8 mouse cellular contexts compared by ENCODE assay signal in the genomic region with DNA sequence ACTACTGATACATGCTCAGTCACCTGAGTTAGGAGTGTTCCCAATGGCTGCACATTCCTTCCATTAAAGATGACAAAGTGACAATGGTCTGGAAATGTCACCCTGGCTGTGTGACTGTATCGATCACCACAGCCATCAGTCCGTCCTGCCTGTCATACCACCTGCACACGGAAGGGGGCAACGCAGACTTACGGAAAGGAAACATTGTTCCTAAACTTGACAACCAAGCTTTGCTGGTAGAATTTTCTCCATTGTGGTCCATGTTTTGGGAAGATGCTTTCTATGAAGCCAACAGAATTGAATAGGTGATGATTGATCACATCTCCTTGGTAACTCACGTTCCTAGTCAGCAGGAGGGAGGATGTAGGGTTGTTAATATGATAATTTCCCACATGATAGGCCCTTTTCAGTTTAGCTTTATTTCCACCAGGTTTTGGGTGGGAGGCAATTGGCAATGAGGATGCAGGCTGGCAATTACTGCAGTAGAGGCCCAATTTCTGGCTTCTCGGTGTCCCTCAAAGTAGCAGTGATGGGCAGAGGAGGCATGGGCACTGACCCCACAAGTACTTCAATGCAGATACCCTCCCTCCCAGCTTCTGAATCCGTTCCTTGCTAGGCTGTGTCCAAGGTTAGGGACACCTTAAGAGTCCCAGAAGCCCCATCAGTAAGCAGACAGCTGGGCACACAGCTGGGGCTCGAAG. TPM values are rescaled to one million over a fixed set of nuclear protein-coding genes. Genes with fewer than 3 reads are reported as not detected.
DNase-seq lines count a peak whose midpoint lies in the region; ATAC-seq and TF ChIP-seq lines count a peak whose summit lies in the region.
"Had no signal": no experiment of that assay in that cellular context is flagged by ENCODE, and none has a peak within 500 bp of the region (broad histone marks: within the 10 kb centered on the region; RNA-seq: fewer than 3 reads in every experiment).

No protein-coding gene starts in this region.

- TF ChIP-seq POLR2A in ES-Bruce4 (IDR thresholded peaks at IDR 0.05; ENCODE audit: insufficient read depth, low read length) = no peak

- DNase-seq in CD4-positive helper T cell, adult 2 months (ENCODE audit: low read depth, low spot score) = peak; percentile 82
- DNase-seq in cerebellum, adult 9-11 months = peak; percentile 82
- DNase-seq in heart, postnatal 0 days (ENCODE audit: low spot score) = peak; percentile 53
- DNase-seq in layer of hippocampus, postnatal 14 days (ENCODE audit: low spot score in 2 of 2) = peak; percentile 74 to 88
- peak; percentile 70 to 81 for DNase-seq in spleen, adult 18-20 months

- H3K4me3 ChIP-seq in ES-Bruce4 (ENCODE audit: low read depth, low read length) = no peak overlapping the region
- H3K4me3 ChIP-seq in heart, postnatal 0 days (ENCODE audit: low read depth, low read length) = no peak overlapping the region

- ATAC-seq in heart, postnatal 0 days (ENCODE audit: insufficient read depth, low read depth) = no peak
- peak; percentile 65; the same call in 1 of the 2 replicates for ATAC-seq in megakaryocyte-erythroid progenitor cell, adult 5-6 weeks (replicated peaks; ENCODE audit: low FRiP score, low TSS enrichment, poor library complexity, severe bottlenecking)

- H3K4me2 ChIP-seq in heart, postnatal 0 days (ENCODE audit: low read depth, low read length) = no peak overlapping the region

- H3K27ac ChIP-seq in ES-Bruce4 (ENCODE audit: insufficient read depth, low read length) = no peak overlapping the region
- no peak overlapping the region for H3K27ac ChIP-seq in heart, postnatal 0 days (ENCODE audit: low read depth)

- peak; percentile 95 for TF ChIP-seq CTCF in ES-Bruce4 (IDR thresholded peaks at IDR 0.05; ENCODE audit: low read depth, low read length)
- peak; percentile 96 for TF ChIP-seq CTCF in heart, postnatal 0 days (IDR thresholded peaks at IDR 0.05; ENCODE audit: low read depth)

- no peak overlapping the region for H3K9ac ChIP-seq in ES-Bruce4 (ENCODE audit: low read depth, poor library complexity, severe bottlenecking)
- H3K9ac ChIP-seq in heart, postnatal 0 days (replicated peaks; ENCODE audit: low read depth, low read length) = no peak overlapping the region

- WGBS in heart, postnatal 0 days = 21% methylated on average over 9 of the region's 9 CpGs

- no peaks in the 10 kb centered on the region for H3K4me1 ChIP-seq in ES-Bruce4 (ENCODE audit: control insufficient read depth, insufficient read depth, low read length)
- 0 out of 2 replicates have a peak, but pooled peaks cover 7% of the 10 kb centered on the region for H3K4me1 ChIP-seq in heart, postnatal 0 days (ENCODE audit: control insufficient read depth, insufficient read depth)

- H3K36me3 ChIP-seq in ES-Bruce4 (ENCODE audit: control insufficient read depth, insufficient read depth, low read length, poor library complexity, severe bottlenecking) = no peaks in the 10 kb centered on the region
- no peaks in the 10 kb centered on the region for H3K36me3 ChIP-seq in heart, postnatal 0 days (replicated peaks; ENCODE audit: control insufficient read depth, insufficient read depth, low read length)

- no peaks in the 10 kb centered on the region for H3K9me3 ChIP-seq in ES-Bruce4 (replicated peaks; ENCODE audit: control insufficient read depth, insufficient read depth, low read length, poor library complexity, severe bottlenecking)
- H3K9me3 ChIP-seq in heart, postnatal 0 days (replicated peaks; ENCODE audit: control insufficient read depth, low read length) = no peaks in the 10 kb centered on the region

- no peak for TF ChIP-seq EP300 in ES-Bruce4 (IDR thresholded peaks at IDR 0.05; ENCODE audit: insufficient read depth, low read depth, low read length)
- TF ChIP-seq EP300 in heart, postnatal 0 days (IDR thresholded peaks at IDR 0.05; ENCODE audit: low read depth) = no peak

- H3K27me3 ChIP-seq in ES-Bruce4 (ENCODE audit: control insufficient read depth, insufficient read depth, low read length, poor library complexity, severe bottlenecking) = peaks cover 9% of the 10 kb centered on the region
- H3K27me3 ChIP-seq in heart, postnatal 0 days (ENCODE audit: control insufficient read depth, insufficient read depth, low read length) = peaks cover 26% of the 10 kb centered on the region

RNA-seq across cellular contexts. Expression of gene Fmnl1, which starts 2.1 kb away (rescaled TPM):
- 1.7 and 4.9 TPM in 2 replicates for polyA plus RNA-seq in ES-Bruce4 (2011; ENCODE audit: insufficient read depth, insufficient read length, low read depth, missing spikeins)
- total RNA-seq in heart, postnatal 0 days (2014; rRNA removed; ENCODE audit: low replicate concordance) = 2.2 and 3.4 TPM in 2 replicates
- 0.91 and 1.1 TPM in 2 replicates for polyA plus RNA-seq in heart, postnatal 0 days (2015; fragmentation: Nextera tagmentation; extraction: Ambion mirVana)
- 100 to 1,000 TPM; 120 to 128 TPM for total RNA-seq in layer of hippocampus, postnatal 14 days (2021)
- 32.2 and 35.9 TPM in 2 replicates for total RNA-seq in megakaryocyte-erythroid progenitor cell, adult 5-6 weeks (2014; fragmentation: Nextera tagmentation)
- 7.4 and 9.7 TPM in 2 replicates for total RNA-seq in megakaryocyte-erythroid progenitor cell, adult 5-6 weeks (2017)

RNA-seq across cellular contexts. Expression of gene Hexim2, which starts 36.6 kb away (rescaled TPM):
- 1.7 and 4.5 TPM in 2 replicates for polyA plus RNA-seq in ES-Bruce4 (2011; ENCODE audit: insufficient read depth, insufficient read length, low read depth, missing spikeins)
- 1.6 and 1.7 TPM in 2 replicates for total RNA-seq in heart, postnatal 0 days (2014; rRNA removed; ENCODE audit: low replicate concordance)
- 4.2 and 4.9 TPM in 2 replicates for polyA plus RNA-seq in heart, postnatal 0 days (2015; fragmentation: Nextera tagmentation; extraction: Ambion mirVana)
- 10 to 100 TPM; 11.2 to 16.1 TPM for total RNA-seq in layer of hippocampus, postnatal 14 days (2021)
- total RNA-seq in megakaryocyte-erythroid progenitor cell, adult 5-6 weeks (2014; fragmentation: Nextera tagmentation) = 4.1 and 12.1 TPM in 2 replicates
- 1.6 and 7.8 TPM in 2 replicates for total RNA-seq in megakaryocyte-erythroid progenitor cell, adult 5-6 weeks (2017)

RNA-seq across cellular contexts. Expression of gene 1700023F06Rik, which starts 39.5 kb away (rescaled TPM):
- polyA plus RNA-seq in ES-Bruce4 (2011; ENCODE audit: insufficient read depth, insufficient read length, low read depth, missing spikeins) = 2.0 and 2.2 TPM in 2 replicates
- total RNA-seq in heart, postnatal 0 days (2014; rRNA removed; ENCODE audit: low replicate concordance) = not detected in 2 replicates
- polyA plus RNA-seq in heart, postnatal 0 days (2015; fragmentation: Nextera tagmentation; extraction: Ambion mirVana) = 0.10 TPM in 1 of 2 replicates, not detected in the other
- total RNA-seq in layer of hippocampus, postnatal 14 days (2021) = 1 to 10 TPM; 1.4 TPM
- total RNA-seq in megakaryocyte-erythroid progenitor cell, adult 5-6 weeks (2014; fragmentation: Nextera tagmentation) = not detected in 2 replicates
- total RNA-seq in megakaryocyte-erythroid progenitor cell, adult 5-6 weeks (2017) = not detected in 2 replicates

RNA-seq across cellular contexts. Expression of gene Spata32, which starts 49.4 kb away (rescaled TPM):
- polyA plus RNA-seq in ES-Bruce4 (2011; ENCODE audit: insufficient read depth, insufficient read length, low read depth, missing spikeins) = not detected in 2 replicates
- total RNA-seq in heart, postnatal 0 days (2014; rRNA removed; ENCODE audit: low replicate concordance) = not detected in 2 replicates
- polyA plus RNA-seq in heart, postnatal 0 days (2015; fragmentation: Nextera tagmentation; extraction: Ambion mirVana) = not detected in 2 replicates
- total RNA-seq in layer of hippocampus, postnatal 14 days (2021) = 1 to 10 TPM in 1 of 2 experiments, under 1 TPM in 1; 0.69 to 1.4 TPM
- total RNA-seq in megakaryocyte-erythroid progenitor cell, adult 5-6 weeks (2014; fragmentation: Nextera tagmentation) = not detected in 2 replicates
- not detected in 2 replicates for total RNA-seq in megakaryocyte-erythroid progenitor cell, adult 5-6 weeks (2017)
- polyA plus RNA-seq: heart, embryonic 14.5 days had no signal

RNA-seq across cellular contexts. Expression of gene Hexim1, which starts 52.8 kb away (rescaled TPM):
- polyA plus RNA-seq in ES-Bruce4 (2011; ENCODE audit: insufficient read depth, insufficient read length, low read depth, missing spikeins) = 17.2 and 20.1 TPM in 2 replicates
- total RNA-seq in heart, postnatal 0 days (2014; rRNA removed; ENCODE audit: low replicate concordance) = 9.0 and 11.0 TPM in 2 replicates
- polyA plus RNA-seq in heart, postnatal 0 days (2015; fragmentation: Nextera tagmentation; extraction: Ambion mirVana) = 3.2 and 3.3 TPM in 2 replicates
- 10 to 100 TPM; 50.8 to 53.8 TPM for total RNA-seq in layer of hippocampus, postnatal 14 days (2021)
- total RNA-seq in megakaryocyte-erythroid progenitor cell, adult 5-6 weeks (2014; fragmentation: Nextera tagmentation) = 10.5 and 15.5 TPM in 2 replicates
- total RNA-seq in megakaryocyte-erythroid progenitor cell, adult 5-6 weeks (2017) = 22.8 and 32.0 TPM in 2 replicates
